Mouse (Mus musculus): ENCODE measurements around the gene Gpr35. TPM values are rescaled to one million over a fixed set of nuclear protein-coding genes. Genes with fewer than 3 reads are reported as not detected.

Gpr35 gene
- polyA plus RNA-seq, 1 experiment: 1.0 TPM

GRCm38 (mm10) chr1:92910925-92911720 lies 39.5 kb upstream of the Gpr35 start:
- Histone ChIP-seq H3K27me3 (ENCODE audit: control insufficient read depth, insufficient read depth, insufficient read length) (no peaks in the 10 kb centered on the region), H3ac (ENCODE audit: control insufficient read depth, insufficient read length) (peak overlapping the region; percentile 79), H3K4me2 (ENCODE audit: low read depth) (peak overlapping the region; percentile 76), H3K36me3 (ENCODE audit: control insufficient read depth, insufficient read depth) (peaks cover 6% of the 10 kb centered on the region), H3K79me2 (ENCODE audit: control insufficient read depth, insufficient read depth) (peaks cover 10% of the 10 kb centered on the region), H3K4me3 (peak overlapping the region; percentile 27)
- peak; percentile 65 for TF ChIP-seq POLR2A (IDR thresholded peaks at IDR 0.05; ENCODE audit: insufficient read length, low read depth)
- no peak for TF ChIP-seq MAX (IDR thresholded peaks at IDR 0.05; ENCODE audit: low read depth)
- peak in 1 of 3 experiments; percentile 25 for TF ChIP-seq MYOD1 (IDR thresholded peaks at IDR 0.05; ENCODE audit: control insufficient read depth in 1 of 3, insufficient read length in 2 of 3, low read depth in 2 of 3)
- TF ChIP-seq MYOG (IDR thresholded peaks at IDR 0.05; ENCODE audit: control insufficient read depth in 1 of 3, insufficient read depth in 1 of 3, insufficient read length in 2 of 3, low read depth in 2 of 3): peak in 2 of 3 experiments; percentile 15 to 49

- Histone ChIP-seq H3K4me3 (peak overlapping the region; percentile 27), H3K27me3 (ENCODE audit: control insufficient read depth, insufficient read depth, insufficient read length) (no peaks in the 10 kb centered on the region), H3K79me2 (ENCODE audit: control insufficient read depth, insufficient read depth) (peaks cover 10% of the 10 kb centered on the region), H3K4me2 (ENCODE audit: low read depth) (peak overlapping the region; percentile 76), H3K36me3 (ENCODE audit: control insufficient read depth, insufficient read depth) (peaks cover 11% of the 10 kb centered on the region), H3ac (ENCODE audit: control insufficient read depth, insufficient read length) (peak overlapping the region; percentile 79)
- TF ChIP-seq USF1 (IDR thresholded peaks at IDR 0.05; ENCODE audit: low read depth): no peak
- TF ChIP-seq MAX (IDR thresholded peaks at IDR 0.05; ENCODE audit: low read depth): no peak
- TF ChIP-seq MYOD1 (IDR thresholded peaks at IDR 0.05; ENCODE audit: control insufficient read depth in 1 of 3, insufficient read length in 2 of 3, low read depth in 2 of 3): peak in 2 of 3 experiments; percentile 67 to 82
- TF ChIP-seq TCF3 (IDR thresholded peaks at IDR 0.05; ENCODE audit: insufficient read length, low read depth): no peak
These were observed 38.9 kb upstream of the Gpr35 start for GRCm38 (mm10) chr1:92911721-92912138.

DNA sequence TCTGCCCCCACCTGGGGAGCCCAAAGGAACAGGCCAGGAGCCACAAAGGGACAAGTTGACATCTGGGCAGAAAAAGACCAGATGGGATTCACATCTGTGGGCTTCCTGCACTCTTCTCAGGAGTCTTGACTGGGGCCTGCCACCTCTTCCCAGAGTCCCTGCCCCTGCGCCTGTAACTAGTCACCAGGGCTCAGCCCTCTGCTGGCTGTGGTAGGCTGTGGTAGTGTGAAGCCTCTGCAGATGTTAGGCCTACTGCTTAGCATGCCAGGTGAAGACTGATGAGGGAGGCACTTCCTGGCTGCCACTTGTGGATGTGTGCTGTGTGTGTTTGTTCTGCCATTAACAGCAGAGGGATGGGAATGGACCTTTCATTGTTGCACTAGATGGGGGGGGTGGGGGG lies 38.4 kb upstream of the Gpr35 start:
- H3K4me3 ChIP-seq: peak overlapping the region; percentile 27
- no peaks in the 10 kb centered on the region for H3K27me3 ChIP-seq (ENCODE audit: control insufficient read depth, insufficient read depth, insufficient read length)
- H3ac ChIP-seq (ENCODE audit: control insufficient read depth, insufficient read length): no peak overlapping the region
- TF ChIP-seq USF1 (IDR thresholded peaks at IDR 0.05; ENCODE audit: low read depth): no peak
- no peak for TF ChIP-seq REST (IDR thresholded peaks at IDR 0.05; ENCODE audit: insufficient read depth, insufficient read length)
- TF ChIP-seq SRF (IDR thresholded peaks at IDR 0.05; ENCODE audit: control insufficient read depth, insufficient read length, low read depth): no peak
- TF ChIP-seq E2F4 (IDR thresholded peaks at IDR 0.05; ENCODE audit: insufficient read depth): no peak
- TF ChIP-seq POLR2AphosphoS2 (IDR thresholded peaks at IDR 0.05; ENCODE audit: insufficient read length, low read depth): no peak
- TF ChIP-seq MYOG (IDR thresholded peaks at IDR 0.05; ENCODE audit: control insufficient read depth in 1 of 3, insufficient read depth in 1 of 3, insufficient read length in 2 of 3, low read depth in 2 of 3): no peak
- TF ChIP-seq POLR2A (IDR thresholded peaks at IDR 0.05; ENCODE audit: insufficient read length, low read depth): no peak
- no peak for TF ChIP-seq MYOD1 (IDR thresholded peaks at IDR 0.05; ENCODE audit: control insufficient read depth in 1 of 3, insufficient read length in 2 of 3, low read depth in 2 of 3)
- TF ChIP-seq TCF12 (IDR thresholded peaks at IDR 0.05; ENCODE audit: insufficient read depth, poor library complexity, severe bottlenecking): no peak
- no peak for TF ChIP-seq MAX (IDR thresholded peaks at IDR 0.05; ENCODE audit: low read depth)
- no peak for TF ChIP-seq CEBPB (IDR thresholded peaks at IDR 0.05; ENCODE audit: insufficient read depth, poor library complexity, severe bottlenecking)
- TF ChIP-seq TCF3 (IDR thresholded peaks at IDR 0.05; ENCODE audit: insufficient read length, low read depth): no peak
- peaks cover 10% of the 10 kb centered on the region for H3K79me2 ChIP-seq (ENCODE audit: control insufficient read depth, insufficient read depth)
- H3K36me3 ChIP-seq (ENCODE audit: control insufficient read depth, insufficient read depth): peaks cover 11% of the 10 kb centered on the region
- H3K4me2 ChIP-seq (ENCODE audit: low read depth): peak overlapping the region; percentile 76

- Histone ChIP-seq H3ac (ENCODE audit: control insufficient read depth, insufficient read length) (no peak overlapping the region), H3K4me3 (no peak overlapping the region), H3K79me2 (ENCODE audit: control insufficient read depth, insufficient read depth) (peaks cover 9% of the 10 kb centered on the region), H3K27me3 (ENCODE audit: control insufficient read depth, insufficient read depth, insufficient read length) (no peaks in the 10 kb centered on the region), H3K4me2 (ENCODE audit: low read depth) (no peak overlapping the region), H3K36me3 (ENCODE audit: control insufficient read depth, insufficient read depth) (peaks cover 11% of the 10 kb centered on the region)
- TF ChIP-seq MAX (IDR thresholded peaks at IDR 0.05; ENCODE audit: low read depth) (no peak), E2F4 (IDR thresholded peaks at IDR 0.05; ENCODE audit: insufficient read depth) (no peak), POLR2AphosphoS2 (IDR thresholded peaks at IDR 0.05; ENCODE audit: insufficient read length, low read depth) (no peak), MYOG (IDR thresholded peaks at IDR 0.05; ENCODE audit: control insufficient read depth in 1 of 3, insufficient read depth in 1 of 3, insufficient read length in 2 of 3, low read depth in 2 of 3) (no peak)
These were observed 36.4 kb upstream of the Gpr35 start for GRCm38 (mm10) chr1:92914239-92914638.

DNA sequence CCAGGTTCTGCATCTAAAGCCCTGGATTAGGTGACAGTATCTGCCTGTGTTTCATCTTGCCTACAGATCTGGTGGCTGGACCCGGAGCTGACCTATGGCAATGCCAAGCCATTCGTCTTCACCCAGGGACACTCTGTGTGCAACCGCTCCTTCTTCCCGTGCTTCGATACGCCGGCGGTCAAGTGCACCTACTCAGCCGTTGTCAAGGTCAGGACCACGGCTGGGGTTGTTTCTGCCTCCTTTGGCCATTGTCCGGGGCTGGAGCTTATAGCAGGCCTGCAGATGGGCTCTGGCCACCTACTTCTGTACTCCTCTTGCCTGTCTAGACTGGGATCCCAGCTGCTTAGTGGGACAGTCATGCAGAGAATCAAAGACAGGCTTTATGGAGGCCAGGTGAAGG lies 35.7 kb upstream of the Gpr35 start:
- H3K36me3 ChIP-seq (ENCODE audit: control insufficient read depth, insufficient read depth): peaks cover 11% of the 10 kb centered on the region
- peaks cover 1% of the 10 kb centered on the region for H3K79me2 ChIP-seq (ENCODE audit: control insufficient read depth, insufficient read depth)
- H3K4me2 ChIP-seq (ENCODE audit: low read depth): no peak overlapping the region
- no peak overlapping the region for H3K4me3 ChIP-seq
- H3ac ChIP-seq (ENCODE audit: control insufficient read depth, insufficient read length): no peak overlapping the region
- TF ChIP-seq POLR2AphosphoS2 (IDR thresholded peaks at IDR 0.05; ENCODE audit: insufficient read length, low read depth): no peak
- no peak for TF ChIP-seq POLR2A (IDR thresholded peaks at IDR 0.05; ENCODE audit: insufficient read length, low read depth)
- no peak for TF ChIP-seq TCF3 (IDR thresholded peaks at IDR 0.05; ENCODE audit: insufficient read length, low read depth)
- no peak for TF ChIP-seq SRF (IDR thresholded peaks at IDR 0.05; ENCODE audit: control insufficient read depth, insufficient read length, low read depth)
- no peak for TF ChIP-seq REST (IDR thresholded peaks at IDR 0.05; ENCODE audit: insufficient read depth, insufficient read length)
- no peak for TF ChIP-seq MYOG (IDR thresholded peaks at IDR 0.05; ENCODE audit: control insufficient read depth in 1 of 3, insufficient read depth in 1 of 3, insufficient read length in 2 of 3, low read depth in 2 of 3)
- TF ChIP-seq MAX (IDR thresholded peaks at IDR 0.05; ENCODE audit: low read depth): no peak
- no peak for TF ChIP-seq TCF12 (IDR thresholded peaks at IDR 0.05; ENCODE audit: insufficient read depth, poor library complexity, severe bottlenecking)
- no peak for TF ChIP-seq MYOD1 (IDR thresholded peaks at IDR 0.05; ENCODE audit: control insufficient read depth in 1 of 3, insufficient read length in 2 of 3, low read depth in 2 of 3)
- TF ChIP-seq USF1 (IDR thresholded peaks at IDR 0.05; ENCODE audit: low read depth): no peak
- no peak for TF ChIP-seq CEBPB (IDR thresholded peaks at IDR 0.05; ENCODE audit: insufficient read depth, poor library complexity, severe bottlenecking)
- no peak for TF ChIP-seq E2F4 (IDR thresholded peaks at IDR 0.05; ENCODE audit: insufficient read depth)
- no peaks in the 10 kb centered on the region for H3K27me3 ChIP-seq (ENCODE audit: control insufficient read depth, insufficient read depth, insufficient read length)
